Mouse (Mus musculus) gastrocnemius, adult 18-20 months (tissue): ENCODE results near the gene Olfr17. TPM values are rescaled to one million over a fixed set of nuclear protein-coding genes. Genes with fewer than 3 reads are reported as not detected.
A peak's percentile ranks its signal among the peaks of the same experiment; 100 is the strongest.
"Not testable (repeated sequence)": the region's sequence is repeated elsewhere in the genome, so short reads cannot be mapped to it uniquely, and the experiment has no call there.

ENCODE experiments used
- DNase-seq: peaks from one replicate; pipeline ENCODE4 v3.0.0; 2021; ENCODE audit warnings: low spot score
- long read RNA-seq, 2 experiments: library from polyadenylated mRNA; stranded (forward); transcript quantifications; one replicate each; pipeline ENCODE4 v2.0.0; 2021
- total RNA-seq, 2 experiments: library from RNA; stranded (reverse); gene quantifications; 2 replicates each; pipeline ENCODE4 v1.2.3; 2021

The Olfr17 gene
- not detected for total RNA-seq
- long read RNA-seq, experiment 1: 0 reads
- long read RNA-seq, experiment 2: 0 reads

DNA sequence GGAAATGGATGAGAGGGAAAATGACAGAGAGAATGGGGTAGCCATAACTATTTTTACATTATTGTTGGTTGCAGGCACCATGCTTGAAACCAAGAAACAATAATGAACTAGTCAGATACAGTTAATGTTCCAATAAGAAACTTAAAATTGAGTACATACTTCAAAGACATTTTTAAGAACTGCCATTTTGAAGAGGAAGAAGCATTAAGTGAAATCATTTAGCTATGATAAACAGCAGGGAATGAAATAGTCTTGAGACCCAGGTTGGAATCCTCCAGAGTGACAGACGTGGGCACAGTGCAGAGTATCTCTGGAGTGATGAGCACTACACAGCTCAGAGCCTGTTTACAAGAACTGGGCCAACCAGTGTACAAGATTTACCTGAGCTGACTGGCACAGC, at the start of gene Olfr17:
TSS of gene Olfr17 (plus strand) at position 301 of the 400 bp plus-strand sequence.
- DNase-seq: no peak

DNA sequence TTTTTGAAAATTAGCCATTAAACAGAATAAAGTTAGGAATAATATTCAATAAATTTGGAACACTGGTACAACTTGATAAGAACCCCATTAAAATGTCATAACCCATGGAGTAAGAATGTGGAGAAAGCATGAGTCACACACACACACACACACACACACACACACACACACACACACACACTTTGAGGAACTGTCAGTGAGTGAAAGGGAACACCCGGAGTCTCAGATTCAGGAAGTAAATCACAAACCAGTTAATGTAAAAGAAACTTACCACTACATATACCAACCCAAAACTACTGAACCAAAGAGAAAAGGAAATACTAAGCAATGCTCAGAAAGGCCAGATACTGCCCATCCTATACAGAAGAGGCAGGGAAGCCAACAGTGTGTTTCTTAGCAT, 48.6 kb upstream of the Olfr17 start:
- no peak for DNase-seq

DNA sequence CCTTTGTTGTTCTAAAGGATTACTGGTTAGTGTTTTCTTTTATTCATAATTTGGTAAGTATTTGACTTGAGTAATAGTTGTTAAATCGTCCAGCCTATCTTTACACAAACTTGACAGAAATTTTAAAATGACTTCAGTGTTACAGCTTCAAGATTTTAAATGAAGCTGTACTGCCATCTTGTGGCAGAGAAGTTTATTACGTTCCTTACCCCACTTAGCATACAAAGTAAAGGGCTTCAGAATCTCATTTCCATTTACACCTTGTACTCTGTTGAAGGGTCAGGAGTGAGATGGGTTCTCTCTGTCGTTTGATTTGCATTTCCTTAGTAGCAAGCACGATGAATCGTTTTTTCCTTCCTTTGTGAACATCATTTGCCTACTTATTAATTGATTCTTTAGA, 47.2 kb upstream of the Olfr17 start:
- peak; percentile 28 for DNase-seq

DNA sequence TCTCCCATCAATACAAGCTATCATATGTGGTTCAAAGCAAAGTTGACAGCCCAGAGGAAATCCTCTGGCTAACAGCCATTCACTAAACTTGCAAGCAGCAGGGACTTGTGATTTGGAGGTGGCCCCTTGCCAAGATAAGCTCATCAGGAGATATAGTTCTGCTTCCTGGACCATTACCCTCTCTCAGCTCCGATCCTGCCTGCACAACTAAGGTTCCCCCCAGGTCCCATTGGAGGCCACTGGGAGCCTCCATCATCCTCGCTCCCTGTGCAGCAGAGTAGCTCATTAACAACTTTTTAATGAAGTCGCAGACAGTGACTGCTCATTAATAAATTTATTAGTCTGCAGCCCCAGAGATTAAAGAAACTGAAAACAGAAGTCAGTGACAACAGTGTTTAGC, 45.4 kb upstream of the Olfr17 start:
- no peak for DNase-seq

DNA sequence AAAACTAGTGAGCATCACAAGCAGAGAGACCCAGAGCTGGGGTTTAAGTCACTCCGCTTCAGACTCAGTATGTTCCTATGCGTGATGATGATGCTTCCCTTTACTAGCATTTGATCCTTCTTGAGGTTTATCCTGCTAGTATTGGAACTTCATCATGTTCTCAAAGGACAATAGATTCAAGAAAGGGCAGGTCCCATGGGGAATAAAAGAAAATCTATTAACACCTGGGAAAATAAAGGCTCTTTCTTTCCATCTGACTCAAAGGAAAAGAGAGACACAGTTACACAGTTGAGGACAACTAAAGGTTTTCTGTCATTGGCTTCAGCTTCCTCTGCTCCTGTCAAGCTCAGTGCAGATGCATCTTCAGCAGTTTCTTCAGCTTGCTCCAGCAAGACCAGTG, 22.3 kb upstream of the Olfr17 start, which contains the start of gene Olfr714:
TSS of gene Olfr714 (plus strand) at position 301 of the 400 bp plus-strand sequence.
- DNase-seq: no peak

DNA sequence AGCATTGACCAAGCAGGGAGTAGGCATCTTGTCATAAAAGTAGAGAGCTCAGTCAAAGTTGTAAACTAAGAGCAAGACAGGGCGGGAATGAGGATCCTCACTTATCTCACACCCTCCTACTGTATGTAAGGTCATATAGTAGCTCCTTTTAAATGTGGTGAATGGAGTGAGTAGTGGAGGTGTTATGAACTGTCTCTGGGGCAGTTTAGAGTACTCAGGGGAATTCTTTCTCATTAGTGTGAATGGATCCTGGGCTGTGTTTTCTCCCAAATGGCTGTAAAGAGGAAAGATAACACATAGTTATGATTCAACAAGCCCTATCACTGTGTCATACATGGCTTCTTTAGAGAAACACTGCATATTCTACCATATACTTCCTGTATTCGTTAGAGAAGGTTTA, 17.2 kb downstream of the Olfr17 start, which contains the start of gene Olfr715b:
TSS of gene Olfr715b (minus strand) at position 101 of the 400 bp plus-strand sequence.
- not testable (repeated sequence) for DNase-seq

DNA sequence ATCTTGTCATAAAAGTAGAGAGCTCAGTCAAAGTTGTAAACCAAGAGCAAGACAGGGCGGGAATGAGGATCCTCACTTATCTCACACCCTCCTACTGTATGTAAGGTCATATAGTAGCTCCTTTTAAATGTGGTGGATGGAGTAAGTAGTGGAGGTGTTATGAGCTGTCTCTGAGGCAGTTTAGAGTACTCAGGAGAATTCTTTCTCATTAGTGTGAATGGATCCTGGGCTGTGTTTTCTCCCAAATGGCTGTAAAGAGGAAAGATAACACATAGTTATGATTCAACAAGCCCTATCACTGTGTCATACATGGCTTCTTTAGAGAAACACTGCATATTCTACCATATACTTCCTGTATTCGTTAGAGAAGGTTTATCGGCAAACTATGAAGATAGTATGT, 38.0 kb downstream of the Olfr17 start, which contains the start of gene Olfr715:
TSS of gene Olfr715 (minus strand) at position 101 of the 400 bp plus-strand sequence.
- DNase-seq: not testable (repeated sequence)

DNA sequence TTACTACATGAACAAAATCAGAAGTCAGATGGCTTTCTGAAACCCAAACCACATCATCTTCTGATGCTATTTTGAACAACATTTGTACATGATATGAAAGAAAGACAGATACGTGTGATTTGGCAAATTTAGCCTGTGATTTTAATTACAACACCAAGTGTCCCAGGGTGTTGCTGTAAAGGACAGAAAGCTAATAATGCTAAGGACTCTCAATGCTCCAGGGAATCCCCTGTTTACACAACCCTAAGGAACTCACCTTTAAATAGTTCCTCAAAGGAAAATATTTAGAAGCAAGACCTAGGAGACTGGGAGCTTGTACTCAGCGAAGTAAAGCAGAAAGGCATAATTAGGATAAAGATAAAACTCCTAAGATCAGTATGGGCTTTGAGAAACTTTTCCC, 45.0 kb downstream of the Olfr17 start, which contains the start of gene Olfr716:
TSS of gene Olfr716 (plus strand) at position 301 of the 400 bp plus-strand sequence.
- not testable (repeated sequence) for DNase-seq

Other genes starting within 250 kb of the Olfr17 start
- gene Olfr703, start 249.9 kb upstream of the Olfr17 start, total RNA-seq: not detected
- gene Olfr704, start 230.0 kb upstream of the Olfr17 start, total RNA-seq: not detected
- gene Olfr705, start 216.3 kb upstream of the Olfr17 start, total RNA-seq: not detected
- gene Olfr706, start 205.1 kb upstream of the Olfr17 start, total RNA-seq: not detected
- gene Olfr707, start 192.0 kb upstream of the Olfr17 start, total RNA-seq: not detected
- not detected for gene Olfr1532-ps1, start 185.2 kb upstream of the Olfr17 start, total RNA-seq
- not detected for gene Olfr709-ps1, start 161.0 kb upstream of the Olfr17 start, total RNA-seq
- gene Olfr710, start 144.9 kb upstream of the Olfr17 start, total RNA-seq: not detected
- gene Olfr6, start 129.3 kb upstream of the Olfr17 start, total RNA-seq: not detected
- gene Olfr711, start 117.8 kb upstream of the Olfr17 start, total RNA-seq: not detected
- gene Olfr2, start 87.1 kb upstream of the Olfr17 start, total RNA-seq: not detected
- gene Olfr713, start 62.0 kb upstream of the Olfr17 start, total RNA-seq: not detected
- not detected for gene Olfr714, start 22.2 kb upstream of the Olfr17 start, total RNA-seq
- gene Olfr715b, start 17.1 kb downstream of the Olfr17 start, total RNA-seq: not detected
- gene Olfr715, start 37.9 kb downstream of the Olfr17 start, total RNA-seq: not detected
- gene Olfr716, start 45.1 kb downstream of the Olfr17 start, total RNA-seq: not detected
- not detected for gene Nlrp14, start 73.8 kb downstream of the Olfr17 start, total RNA-seq
- not detected for gene Rbmxl2, start 116.2 kb downstream of the Olfr17 start, total RNA-seq